Mouse (Mus musculus) heart, adult 11 months (tissue): Measurements from ENCODE around the gene Crabp2.
A peak's percentile ranks its signal among the peaks of the same experiment; 100 is the strongest.

Experiments used
- DNase-seq: peaks from one replicate; pipeline ENCODE4 v3.0.0; 2022

The Crabp2 gene

GRCm38 (mm10) chr3:87948378-87949265, at the start of gene Crabp2:
Gene Crabp2, plus strand, starts transcription at chr3:87948666.
- DNase-seq: peak; percentile 88

- DNase-seq: peak; percentile 48
Observed at GRCm38 (mm10) chr3:87899266-87899665, 49.2 kb upstream of the Crabp2 start.

GRCm38 (mm10) chr3:87899776-87900175, 48.7 kb upstream of the Crabp2 start:
- peak; percentile 66 for DNase-seq

GRCm38 (mm10) chr3:87901036-87901624, 47.3 kb upstream of the Crabp2 start:
- DNase-seq: peak; percentile 63

- DNase-seq: peak; percentile 86
Observed at GRCm38 (mm10) chr3:87901959-87902358, 46.5 kb upstream of the Crabp2 start.

- DNase-seq: peak; percentile 79
Observed at GRCm38 (mm10) chr3:87903821-87904220, 44.6 kb upstream of the Crabp2 start.

- DNase-seq: peak; percentile 100
Observed at GRCm38 (mm10) chr3:87905880-87906485, 42.5 kb upstream of the Crabp2 start, which contains the start of gene Hdgf. Gene Hdgf, plus strand, starts transcription at chr3:87906321.

GRCm38 (mm10) chr3:87906601-87906980, 41.9 kb upstream of the Crabp2 start:
- peak; percentile 98 for DNase-seq

GRCm38 (mm10) chr3:87906981-87907857, 41.2 kb upstream of the Crabp2 start:
- DNase-seq: peak; percentile 95

GRCm38 (mm10) chr3:87907906-87908305, 40.6 kb upstream of the Crabp2 start:
- DNase-seq: peak; percentile 89

- peak; percentile 85 for DNase-seq
Observed at GRCm38 (mm10) chr3:87909381-87909780, 39.1 kb upstream of the Crabp2 start.

GRCm38 (mm10) chr3:87909874-87910273, 38.6 kb upstream of the Crabp2 start:
- peak; percentile 94 for DNase-seq

GRCm38 (mm10) chr3:87910573-87911141, 37.8 kb upstream of the Crabp2 start:
- peak; percentile 99 for DNase-seq

GRCm38 (mm10) chr3:87913491-87913890, 35.0 kb upstream of the Crabp2 start:
- peak; percentile 93 for DNase-seq

- DNase-seq: peak; percentile 89
Observed at GRCm38 (mm10) chr3:87913891-87914290, 34.6 kb upstream of the Crabp2 start.

GRCm38 (mm10) chr3:87916990-87917389, 31.5 kb upstream of the Crabp2 start:
- DNase-seq: no peak

GRCm38 (mm10) chr3:87918551-87918950, 29.9 kb upstream of the Crabp2 start:
- no peak for DNase-seq

- DNase-seq: peak; percentile 99
Observed at GRCm38 (mm10) chr3:87919336-87920108, 28.9 kb upstream of the Crabp2 start, which contains the start of gene Mrpl24. Gene Mrpl24, plus strand, starts transcription at chr3:87919506.

- no peak for DNase-seq
Observed at GRCm38 (mm10) chr3:87920270-87920943, 28.1 kb upstream of the Crabp2 start.

- no peak for DNase-seq
Observed at GRCm38 (mm10) chr3:87924996-87925395, 23.5 kb upstream of the Crabp2 start.

- DNase-seq: peak; percentile 90
Observed at GRCm38 (mm10) chr3:87927452-87927851, 21.0 kb upstream of the Crabp2 start.
